Mouse (Mus musculus) CD4-positive, CD25-positive, alpha-beta regulatory T cell (primary cell): ENCODE data around the gene Gm5615. TPM values are rescaled to one million over a fixed set of nuclear protein-coding genes. Genes with fewer than 3 reads are reported as not detected.

Experiments used
- polyA plus RNA-seq: library from polyadenylated mRNA; unstranded; fragments of 100-300 nt; shearing (Covaris generic); gene quantifications from one replicate; pipeline ENCODE4 v1.2.1, GENCODE M21; 2017

Gm5615 gene
- 0.07 TPM for polyA plus RNA-seq

DNA sequence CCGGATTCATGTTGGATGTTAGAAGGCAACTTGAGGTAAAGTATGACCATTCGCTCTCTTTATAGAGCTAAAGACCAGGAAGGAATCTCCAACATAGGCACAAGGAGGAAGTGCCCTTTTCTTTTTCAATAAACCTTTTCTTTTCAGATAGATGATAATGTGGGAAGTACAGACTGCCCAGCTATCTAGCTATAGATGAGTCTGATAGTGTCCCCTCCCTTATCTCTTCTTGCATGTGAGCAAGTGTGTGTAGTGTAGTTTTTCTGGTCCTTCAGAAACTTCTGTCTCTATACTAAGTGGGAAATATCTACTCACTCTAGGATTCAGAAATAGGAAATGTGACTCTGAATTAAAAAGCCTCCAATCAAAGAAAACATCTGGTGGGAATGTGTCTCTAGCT, at the start of gene Gm5615:
Gene Gm5615, minus strand, starts transcription at position 101 of the 400 bp plus-strand sequence.

DNA sequence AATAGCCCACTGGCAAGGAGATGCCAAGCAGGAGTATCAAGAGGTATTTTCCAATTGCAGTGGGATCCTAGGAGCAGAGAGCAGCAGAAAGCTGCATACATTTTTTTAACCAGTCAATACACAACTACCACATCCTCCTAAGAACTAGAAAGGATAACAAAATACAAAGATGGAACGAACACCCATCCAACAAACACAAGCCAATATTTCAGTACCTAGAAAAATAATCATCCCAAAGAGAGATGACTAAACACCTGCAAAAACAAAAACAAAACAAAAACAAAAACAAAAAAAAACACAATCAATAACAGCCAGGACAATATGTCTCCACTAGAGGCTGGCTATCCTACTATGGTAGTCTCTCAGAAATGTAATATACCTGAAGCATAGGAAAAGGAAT, 40.8 kb upstream of the Gm5615 start, which contains the start of gene Gm17689:
Gene Gm17689, minus strand, starts transcription at position 101 of the 400 bp plus-strand sequence.

Other genes with a start within 250 kb of the Gm5615 start
- gene Gm7257, start 110.1 kb downstream of the Gm5615 start, polyA plus RNA-seq, result not detected
- not detected for gene Gm9513, start 66.3 kb downstream of the Gm5615 start, polyA plus RNA-seq
- gene Gm17689, start 40.7 kb upstream of the Gm5615 start, polyA plus RNA-seq, result not detected
- gene A630095E13Rik, start 101.4 kb upstream of the Gm5615 start, polyA plus RNA-seq, result not detected
- gene Acrv1, start 151.3 kb upstream of the Gm5615 start, polyA plus RNA-seq, result not detected
- gene Chek1, start 185.1 kb upstream of the Gm5615 start, polyA plus RNA-seq, result 3.6 TPM
- gene Stt3a, start 225.7 kb upstream of the Gm5615 start, polyA plus RNA-seq, result 215 TPM